Mouse (Mus musculus) neutrophil, adult 5-6 weeks (primary cell): Measurements from ENCODE around the gene Ccrl2. TPM values are rescaled to one million over a fixed set of nuclear protein-coding genes. Genes with fewer than 3 reads are reported as not detected.

Experiments used
- ATAC-seq: fragments of 151-379, 151-347 bp; 2 replicates; pipeline ENCODE4 v1.8.0; 2017; ENCODE audit warnings: mild to moderate bottlenecking, moderate TSS enrichment; ENCODE audit not compliant: insufficient number of reproducible peaks, poor library complexity, low FRiP score, severe bottlenecking; ENCODE audit errors: extremely low read depth
- total RNA-seq: library from RNA; stranded (forward); fragments of 200-1000 nt; gene quantifications from 2 replicates; pipeline ENCODE4 v1.2.3, GENCODE M21; 2017

Ccrl2 gene
- total RNA-seq, 1 experiment from 2014 or later = 12.5 TPM

GRCm38 (mm10) chr9:111070546-111070961 is 13.2 kb upstream of the Ccrl2 start:
- peak; percentile 43; the same call in 1 of the 2 replicates for ATAC-seq

GRCm38 (mm10) chr9:111067052-111067451 is 9.7 kb upstream of the Ccrl2 start:
- no peak for ATAC-seq

GRCm38 (mm10) chr9:111062840-111063239 is 5.5 kb upstream of the Ccrl2 start:
- ATAC-seq = no peak

- peak; percentile 53 for ATAC-seq
These were observed 1.7 kb upstream of the Ccrl2 start for GRCm38 (mm10) chr9:111058943-111059556.

GRCm38 (mm10) chr9:111057544-111058370 is 438 bp upstream of the Ccrl2 start:
- no peak; the same call in 1 of the 2 replicates for ATAC-seq

- no peak for ATAC-seq
These were observed 861 bp downstream of the Ccrl2 start for GRCm38 (mm10) chr9:111056519-111056797.

- ATAC-seq = no peak
These were observed 1.4 kb downstream of the Ccrl2 start for GRCm38 (mm10) chr9:111055800-111056518.

- ATAC-seq = no peak
These were observed 2.4 kb downstream of the Ccrl2 start for GRCm38 (mm10) chr9:111054923-111055322.

- ATAC-seq = no peak
These were observed 8.9 kb downstream of the Ccrl2 start for GRCm38 (mm10) chr9:111048452-111048851.

GRCm38 (mm10) chr9:111047266-111047665 is 10.1 kb downstream of the Ccrl2 start:
- no peak for ATAC-seq

GRCm38 (mm10) chr9:111046222-111046621 is 11.1 kb downstream of the Ccrl2 start:
- ATAC-seq = peak; percentile 28; the same call in 1 of the 2 replicates

- ATAC-seq = no peak
These were observed 15.1 kb downstream of the Ccrl2 start for GRCm38 (mm10) chr9:111042266-111042665.

GRCm38 (mm10) chr9:111039966-111040365 is 17.4 kb downstream of the Ccrl2 start:
- ATAC-seq = no peak

GRCm38 (mm10) chr9:111033717-111034116 is 23.6 kb downstream of the Ccrl2 start:
- no peak for ATAC-seq

- no peak for ATAC-seq
These were observed 30.5 kb downstream of the Ccrl2 start for GRCm38 (mm10) chr9:111026791-111027190.

- no peak for ATAC-seq
These were observed 38.3 kb downstream of the Ccrl2 start, which contains the start of gene Ltf for GRCm38 (mm10) chr9:111019022-111019421. Gene Ltf, plus strand, starts transcription at chr9:111019271.

GRCm38 (mm10) chr9:111015658-111016057 is 41.7 kb downstream of the Ccrl2 start:
- no peak for ATAC-seq

- no peak for ATAC-seq
These were observed 45.3 kb downstream of the Ccrl2 start for GRCm38 (mm10) chr9:111012041-111012440.

- no peak for ATAC-seq
These were observed 45.8 kb downstream of the Ccrl2 start for GRCm38 (mm10) chr9:111011550-111011949.

GRCm38 (mm10) chr9:111009763-111010162 is 47.6 kb downstream of the Ccrl2 start:
- no peak for ATAC-seq
